Mouse (Mus musculus) thymus, adult 2 months (tissue): ENCODE results near the gene Pde6d.

ENCODE experiments used
- CTCF ChIP-seq: fragments of 200-500 bp; IDR thresholded peaks from 2 replicates; pipeline ENCODE4 v1.5.1; 2012; ENCODE audit warnings: mild to moderate bottlenecking, control low read depth, low read length, moderate library complexity, borderline replicate concordance; ENCODE audit not compliant: control insufficient read depth, poor library complexity, insufficient read depth; ENCODE audit errors: extremely low read depth
- POLR2A ChIP-seq: fragments of 200-500 bp; IDR thresholded peaks from 2 replicates; pipeline ENCODE4 v1.6.1; 2012; ENCODE audit warnings: mild to moderate bottlenecking, low read length, control low read depth, moderate library complexity; ENCODE audit not compliant: control insufficient read depth, poor library complexity, insufficient read depth; ENCODE audit errors: extremely low read depth

- TF ChIP-seq POLR2A (no peak), CTCF (no peak)
Observed at GRCm38 (mm10) chr1:86510266-86510665, 72.2 kb downstream of the Pde6d start.
